Mouse (Mus musculus): ENCODE data around the gene Cd28.

Cd28 gene

DNA sequence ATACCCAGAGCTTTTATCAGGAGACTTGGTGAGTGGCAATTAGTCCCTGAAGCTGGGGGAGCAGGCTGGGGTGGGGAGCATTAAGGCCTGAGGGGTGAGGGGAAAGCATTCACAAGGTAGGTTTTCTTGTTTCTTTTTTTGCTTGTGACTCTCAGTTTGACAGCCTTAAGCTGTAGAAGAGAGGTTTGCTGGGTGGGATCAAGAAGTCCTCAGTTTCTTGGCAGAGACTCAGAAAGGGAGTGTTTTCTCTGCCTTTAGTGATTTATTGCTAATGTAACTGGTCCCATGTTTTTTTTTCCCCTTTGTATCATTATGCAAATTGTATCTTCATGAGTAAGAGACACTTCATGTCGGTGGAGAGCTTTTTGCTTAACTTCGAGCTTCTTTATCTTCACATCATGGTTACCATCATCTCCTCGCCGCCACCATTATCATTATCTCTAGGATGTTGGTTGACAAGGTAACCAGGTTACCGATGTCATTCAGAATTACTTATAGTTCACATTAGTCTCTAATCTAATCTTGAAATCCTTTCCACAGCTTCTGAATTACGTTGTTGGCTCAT, 33.7 kb downstream of the Cd28 start:
- DNase-seq (ENCODE audit: low read depth): no peak

DNA sequence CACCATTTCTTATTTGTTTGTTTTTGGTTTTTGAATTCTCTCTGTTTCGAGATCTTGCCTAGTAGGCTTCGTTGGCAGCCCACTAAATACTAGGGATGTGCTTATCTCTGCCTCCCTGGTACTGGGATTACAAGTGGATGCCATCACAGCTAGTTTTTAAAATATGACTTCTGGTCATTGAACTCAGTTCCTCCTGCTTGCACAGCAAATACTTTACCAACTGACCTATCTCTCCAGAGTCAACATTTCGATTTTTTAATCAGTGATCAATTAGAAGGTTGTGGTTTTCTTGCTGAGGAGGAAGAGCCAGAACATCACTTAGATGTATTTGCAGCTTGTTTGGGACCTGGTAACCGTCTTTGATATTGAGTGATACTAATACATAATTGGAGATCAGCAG, 34.4 kb downstream of the Cd28 start:
- DNase-seq (ENCODE audit: low read depth): no peak

DNA sequence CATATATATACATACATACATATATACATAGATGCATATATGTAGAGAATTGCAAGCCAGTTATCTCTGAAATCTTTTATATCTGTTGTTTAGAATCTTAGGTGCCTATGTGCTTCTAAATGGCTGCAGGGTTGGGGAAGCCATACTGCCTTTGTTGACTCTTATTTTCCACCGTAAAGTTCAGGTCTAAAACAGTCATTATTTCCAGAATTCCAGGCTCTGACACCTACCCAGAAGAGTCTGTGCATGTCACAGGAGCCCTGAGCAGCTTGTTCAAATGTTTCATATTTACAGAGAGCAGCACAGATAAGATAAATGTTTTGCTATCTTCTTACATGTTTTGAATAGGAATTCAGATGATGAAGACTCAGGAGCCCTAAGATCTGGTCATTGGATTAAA, 36.4 kb downstream of the Cd28 start:
- no peak for DNase-seq (ENCODE audit: low read depth)

GRCm38 (mm10) chr1:60753981-60754380, 37.4 kb downstream of the Cd28 start:
- DNase-seq (ENCODE audit: low read depth): no peak

DNA sequence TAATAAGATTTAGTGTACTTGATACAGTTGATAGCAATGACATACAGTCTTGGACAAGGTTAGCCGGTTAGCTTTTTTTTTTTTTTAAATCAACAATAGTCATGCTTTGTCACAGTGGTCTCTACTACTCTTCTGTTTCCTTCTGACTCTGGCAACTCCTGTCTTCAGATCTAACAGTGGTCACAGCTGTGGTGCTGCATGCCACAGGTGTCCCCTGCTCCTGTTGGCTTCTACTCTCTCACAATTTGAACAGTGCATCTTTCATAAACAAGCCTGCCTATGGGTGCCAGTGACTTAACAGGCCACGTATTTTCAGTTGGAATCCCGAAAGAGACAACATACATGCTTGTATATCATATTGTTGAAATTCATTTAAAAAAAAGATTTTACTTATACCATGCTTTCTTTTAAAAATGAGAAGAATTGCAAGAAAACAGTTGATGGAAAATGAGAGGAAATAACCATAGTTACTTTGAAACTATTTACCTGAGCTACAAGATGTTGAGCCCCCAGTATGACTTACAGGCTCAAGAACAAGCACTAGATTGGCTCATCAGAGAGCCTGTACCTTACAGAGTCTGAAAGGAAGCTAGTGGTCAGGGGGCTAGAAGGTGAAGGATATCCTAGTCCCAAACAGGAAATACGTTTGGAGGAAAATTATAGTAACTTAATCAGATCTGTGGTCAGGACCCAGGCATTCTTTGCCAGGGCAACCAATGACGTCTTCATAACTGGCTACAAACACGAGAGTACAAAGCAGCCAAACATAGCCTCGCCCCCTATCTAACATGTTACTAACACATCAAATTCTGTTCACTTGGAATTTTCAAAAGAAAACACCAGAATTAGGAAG, 39.0 kb downstream of the Cd28 start:
- DNase-seq (ENCODE audit: low read depth): no peak

- DNase-seq (ENCODE audit: low read depth): no peak
These were observed 41.0 kb downstream of the Cd28 start for GRCm38 (mm10) chr1:60757631-60758030.

DNA sequence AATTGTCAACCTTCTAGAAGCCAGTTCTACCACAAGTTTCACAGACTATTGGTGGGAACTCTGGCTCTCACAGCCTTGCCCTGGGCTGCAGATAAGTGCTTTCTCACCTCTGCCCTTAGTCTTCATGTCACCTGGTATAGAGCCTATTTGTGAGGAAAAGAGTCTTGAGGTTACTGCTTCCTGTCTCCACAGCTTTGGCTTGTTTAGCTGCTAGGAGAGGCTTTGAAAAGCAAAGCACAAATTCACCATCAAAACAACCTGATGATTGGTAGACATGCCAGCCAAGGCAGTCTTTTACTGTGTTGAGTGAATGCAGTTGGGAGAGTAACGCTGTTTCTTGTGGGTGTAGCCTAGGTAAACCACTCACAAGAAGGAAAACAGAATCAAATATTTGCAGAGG, 41.6 kb downstream of the Cd28 start:
- no peak for DNase-seq (ENCODE audit: low read depth)

- no peak for DNase-seq (ENCODE audit: low read depth)
These were observed 43.1 kb downstream of the Cd28 start for GRCm38 (mm10) chr1:60759563-60760335.

GRCm38 (mm10) chr1:60760475-60760874, 43.9 kb downstream of the Cd28 start:
- DNase-seq (ENCODE audit: low read depth): no peak

DNA sequence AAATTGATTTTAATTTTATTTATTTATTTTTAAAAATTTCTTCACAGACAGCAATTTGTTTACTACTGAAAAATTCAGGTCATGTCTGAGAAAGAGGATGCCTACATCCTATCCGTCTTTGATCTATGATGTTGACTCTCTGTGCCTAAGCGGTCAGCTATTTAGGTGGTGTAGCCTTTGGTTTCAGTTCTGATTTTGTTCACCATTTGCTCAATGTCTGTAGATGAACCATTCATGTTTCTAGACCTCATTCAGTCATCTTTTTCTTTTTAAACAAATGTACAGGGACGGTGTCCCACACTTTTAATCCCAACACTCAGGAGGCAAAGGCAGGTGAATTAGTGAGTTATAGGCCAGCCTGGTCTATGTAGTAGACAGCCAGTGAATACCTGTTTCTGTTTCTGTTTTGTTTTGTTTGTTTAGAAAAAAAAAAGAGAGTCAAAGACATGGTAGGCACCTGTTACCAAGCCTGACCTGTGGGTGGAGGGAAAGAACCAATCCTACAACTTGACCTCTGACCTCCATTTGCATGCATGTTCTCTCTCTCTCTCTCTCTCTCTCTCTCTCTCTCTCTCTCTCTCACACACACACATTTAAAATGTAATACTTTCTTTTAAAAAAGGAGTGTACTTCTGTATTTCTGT, 45.0 kb downstream of the Cd28 start:
- DNase-seq (ENCODE audit: low read depth): no peak

DNA sequence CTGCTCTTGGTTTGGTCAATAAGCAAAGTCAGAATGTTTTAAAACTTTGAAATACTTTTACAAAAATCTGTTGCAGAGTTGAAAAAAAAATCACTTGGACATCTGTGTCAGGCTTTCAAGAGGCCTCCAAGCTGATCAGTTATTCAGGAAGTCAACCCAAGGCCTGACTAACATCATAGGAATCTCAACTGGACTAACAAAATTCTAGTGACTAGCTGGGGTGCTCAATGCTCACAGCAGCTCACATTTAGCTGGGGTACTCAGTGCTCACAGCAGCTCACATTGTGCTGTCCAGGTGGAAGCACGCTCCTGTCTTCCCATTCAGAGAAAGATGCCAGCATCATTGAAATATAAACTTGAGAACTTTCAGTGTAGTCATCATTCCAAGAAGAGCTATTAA, 45.9 kb downstream of the Cd28 start:
- DNase-seq (ENCODE audit: low read depth): no peak

- no peak for DNase-seq (ENCODE audit: low read depth)
These were observed 46.3 kb downstream of the Cd28 start for GRCm38 (mm10) chr1:60762916-60763315.

DNA sequence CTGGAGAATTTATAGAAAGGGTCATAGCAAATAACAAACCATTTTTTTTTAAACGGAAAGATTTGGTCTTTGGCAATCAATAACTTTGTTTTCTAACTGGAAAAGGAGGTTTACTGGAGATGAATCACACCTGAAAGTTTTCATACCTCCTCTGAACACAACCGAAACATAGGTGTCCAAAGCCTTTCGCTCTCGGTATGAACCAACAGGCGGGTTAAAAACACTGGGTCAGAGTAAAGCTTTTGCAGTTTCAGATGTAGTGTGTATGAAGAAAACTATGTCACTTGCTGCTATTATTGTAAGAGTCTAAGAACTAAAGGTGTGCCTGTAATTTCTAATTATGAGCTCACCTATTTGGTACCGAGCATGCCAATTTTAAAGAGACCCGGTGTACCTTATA, 55.2 kb downstream of the Cd28 start:
- no peak for DNase-seq (ENCODE audit: low read depth)

- no peak for DNase-seq (ENCODE audit: low read depth)
These were observed 56.6 kb downstream of the Cd28 start for GRCm38 (mm10) chr1:60773231-60773630.

DNA sequence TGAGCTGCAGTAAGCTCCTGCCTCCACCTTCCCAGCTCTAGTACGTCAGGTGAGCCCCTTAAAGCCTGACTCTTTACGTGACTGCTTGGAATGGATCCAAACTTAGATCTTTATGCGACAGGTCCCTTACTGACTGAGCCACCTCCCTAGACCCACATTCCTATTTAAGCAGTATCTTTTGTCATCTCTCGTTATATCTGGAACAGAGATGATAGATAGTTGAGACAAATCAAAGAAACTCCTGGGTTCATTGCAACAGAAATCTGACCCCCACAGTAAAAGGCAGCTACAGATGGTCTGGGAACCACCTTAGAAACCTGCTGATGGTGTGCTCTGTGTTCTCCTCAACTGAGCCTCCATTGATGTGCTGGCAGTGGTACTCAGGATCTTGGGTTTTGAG, 59.6 kb downstream of the Cd28 start:
- no peak for DNase-seq (ENCODE audit: low read depth)

GRCm38 (mm10) chr1:60776906-60777305, 60.3 kb downstream of the Cd28 start:
- no peak for DNase-seq (ENCODE audit: low read depth)

- DNase-seq (ENCODE audit: low read depth): no peak
These were observed 62.0 kb downstream of the Cd28 start for GRCm38 (mm10) chr1:60778465-60779115.

DNA sequence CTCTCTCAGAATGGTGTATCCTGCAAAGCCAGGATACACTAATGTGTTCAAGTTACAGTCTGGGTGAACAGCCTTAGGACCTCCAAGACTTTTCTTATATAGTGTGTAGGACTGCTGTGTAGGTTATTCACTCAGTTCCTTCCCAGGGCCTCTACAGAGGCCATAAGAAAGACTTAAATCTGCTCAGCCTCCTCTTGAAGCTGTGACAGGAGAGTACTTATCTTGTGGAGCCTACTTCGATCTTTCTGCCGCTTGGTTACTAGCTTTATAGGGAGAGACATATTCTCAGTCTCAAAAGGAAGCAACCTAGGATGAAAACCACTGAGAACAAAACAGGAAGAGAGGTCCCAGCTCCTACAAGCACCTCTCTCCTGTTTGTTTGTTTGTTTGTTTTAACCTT, 62.6 kb downstream of the Cd28 start:
- no peak for DNase-seq (ENCODE audit: low read depth)

- no peak for DNase-seq (ENCODE audit: low read depth)
These were observed 65.1 kb downstream of the Cd28 start for GRCm38 (mm10) chr1:60781666-60782065.

DNA sequence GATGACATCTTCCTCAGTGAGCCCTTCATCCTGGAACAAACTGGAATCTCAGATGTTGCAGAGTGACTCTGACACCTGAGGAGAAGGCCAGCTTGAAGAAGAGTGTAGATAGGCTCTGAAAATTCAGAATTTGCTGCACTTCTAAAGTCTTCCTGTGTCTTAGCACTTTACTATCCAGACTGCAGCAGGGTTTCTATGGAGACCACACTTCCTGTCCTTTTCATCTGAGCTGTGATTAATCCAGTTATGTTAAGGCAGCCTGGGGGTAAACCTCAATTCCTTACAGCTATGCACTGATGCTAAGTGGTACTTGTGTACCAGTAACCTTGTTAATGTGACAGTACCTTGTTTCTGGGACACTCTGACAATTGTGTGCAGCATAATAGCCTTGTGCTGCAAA, 77.1 kb downstream of the Cd28 start:
- DNase-seq (ENCODE audit: low read depth): no peak

- DNase-seq (ENCODE audit: low read depth): no peak
These were observed 79.1 kb downstream of the Cd28 start for GRCm38 (mm10) chr1:60795677-60796205.
